Mouse (Mus musculus) myocyte (in vitro differentiated cells): ENCODE data around the gene Zfand5.

Source experiments
- CEBPB ChIP-seq: IDR thresholded peaks from 2 replicates; pipeline ENCODE4 v1.6.1; 2011; ENCODE audit warnings: mild to moderate bottlenecking, moderate library complexity; ENCODE audit not compliant: poor library complexity, insufficient read depth, severe bottlenecking
- E2F4 ChIP-seq: IDR thresholded peaks from one replicate; pipeline ENCODE4 v1.6.1; 2011; ENCODE audit warnings: mild to moderate bottlenecking, control low read depth, moderate library complexity; ENCODE audit not compliant: insufficient read depth
- MAX ChIP-seq: IDR thresholded peaks from one replicate; pipeline ENCODE4 v1.6.1; 2011; ENCODE audit warnings: low read depth, mild to moderate bottlenecking, control low read depth
- MYOG ChIP-seq, 3 experiments: IDR thresholded peaks; one replicate each; pipeline ENCODE4 v1.6.1; 2011; ENCODE audit warnings: control low read depth in 2 of 3, low read depth in 2 of 3, mild to moderate bottlenecking in 2 of 3; ENCODE audit not compliant: insufficient read length in 2 of 3, control insufficient read depth in 1 of 3, insufficient read depth in 1 of 3
- POLR2A ChIP-seq: IDR thresholded peaks from one replicate; pipeline ENCODE4 v1.6.1; 2011; ENCODE audit warnings: low read depth, mild to moderate bottlenecking, control low read depth, moderate library complexity; ENCODE audit not compliant: insufficient read length
- REST ChIP-seq: IDR thresholded peaks from one replicate; pipeline ENCODE4 v1.6.1; 2011; ENCODE audit warnings: mild to moderate bottlenecking, control low read depth, moderate library complexity; ENCODE audit not compliant: insufficient read depth, insufficient read length
- TCF12 ChIP-seq: IDR thresholded peaks from one replicate; pipeline ENCODE4 v1.6.1; 2011; ENCODE audit warnings: mild to moderate bottlenecking, control low read depth; ENCODE audit not compliant: poor library complexity, insufficient read depth, severe bottlenecking
- USF1 ChIP-seq: IDR thresholded peaks from one replicate; pipeline ENCODE4 v1.6.1; 2011; ENCODE audit warnings: low read depth, mild to moderate bottlenecking, control low read depth, moderate library complexity

- TF ChIP-seq MAX (no peak), POLR2A (no peak), USF1 (no peak), REST (no peak), TCF12 (no peak), MYOG (IDR thresholded peaks at IDR 0.05; ENCODE audit: control insufficient read depth in 1 of 3, insufficient read depth in 1 of 3, insufficient read length in 2 of 3, low read depth in 2 of 3) (no peak), E2F4 (no peak), CEBPB (no peak)
Measured at GRCm38 (mm10) chr19:21325333-21325732, 53.3 kb downstream of the Zfand5 start.
